Mouse (Mus musculus): ENCODE data around the gene Atp10b.

GRCm38 (mm10) chr11:43253034-43253433, 103.4 kb downstream of the Atp10b start:
- TF ChIP-seq POLR2A (IDR thresholded peaks at IDR 0.05; ENCODE audit: low read depth, low read length) (no peak), CTCF (conservative IDR thresholded peaks at IDR 0.05; ENCODE audit: insufficient read depth, insufficient read length, low read depth, low read length) (no peak)
